Mouse (Mus musculus): ENCODE data around the gene Rab25. TPM values are rescaled to one million over a fixed set of nuclear protein-coding genes. Genes with fewer than 3 reads are reported as not detected.

Gene Rab25
- total and polyA plus RNA-seq, 3 experiments: 0.96 to 1.9 TPM; not detected in 1

GRCm38 (mm10) chr3:88591950-88592731 lies 44.0 kb upstream of the Rab25 start (continued):
- TF ChIP-seq CHD2 (IDR thresholded peaks at IDR 0.05; ENCODE audit: low read length): no peak
- peak; percentile 89 for TF ChIP-seq RAD21 (IDR thresholded peaks at IDR 0.05; ENCODE audit: low read depth, low read length)
- no peak for TF ChIP-seq JUND (IDR thresholded peaks at IDR 0.05; ENCODE audit: low read depth, low read length)
- TF ChIP-seq MAZ (IDR thresholded peaks at IDR 0.05; ENCODE audit: low read depth, low read length): no peak

DNA sequence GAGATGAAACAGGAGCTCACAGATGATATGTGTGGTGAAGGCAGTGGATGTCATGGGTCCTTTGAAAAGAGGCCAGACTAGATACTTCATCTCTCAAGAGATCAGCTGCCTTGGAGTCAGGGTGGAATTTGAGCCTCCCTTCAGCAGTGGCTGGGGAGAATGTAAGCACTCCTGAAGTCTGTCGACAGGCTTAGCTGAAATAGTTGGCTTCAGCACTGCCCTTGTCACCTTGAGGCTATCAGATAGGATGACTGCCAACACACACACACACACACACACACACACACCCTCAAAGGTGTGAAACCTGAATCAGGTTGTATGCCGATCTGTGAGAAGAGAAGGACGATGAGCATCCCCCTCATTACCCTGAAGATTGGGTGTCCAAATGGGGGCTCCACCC lies 42.9 kb upstream of the Rab25 start:
- no peak overlapping the region for H3K4me3 ChIP-seq (ENCODE audit: control insufficient read depth in 1 of 2, insufficient read depth in 1 of 2, low read depth in 2 of 2, low read length in 2 of 2)
- TF ChIP-seq SMC3 (IDR thresholded peaks at IDR 0.05; ENCODE audit: low read depth, low read length): 0 out of 2 replicates have a peak, but pooled peaks have one; percentile 1
- TF ChIP-seq UBTF (IDR thresholded peaks at IDR 0.05; ENCODE audit: borderline replicate concordance, insufficient read depth, low read depth, low read length): no peak
- no peak for TF ChIP-seq EP300 (IDR thresholded peaks at IDR 0.05; ENCODE audit: low read depth in 1 of 2, low read length in 2 of 2)
- no peak for TF ChIP-seq CHD2 (IDR thresholded peaks at IDR 0.05; ENCODE audit: low read length)
- 0 out of 2 replicates have a peak, but pooled peaks have one; percentile 38 for TF ChIP-seq GATA1 (IDR thresholded peaks at IDR 0.05; ENCODE audit: low read depth, low read length)
- no peak for TF ChIP-seq TAL1 (IDR thresholded peaks at IDR 0.05; ENCODE audit: low read length)
- no peak overlapping the region for H3K27ac ChIP-seq (ENCODE audit: control insufficient read depth, low read depth, low read length)
- H3K9me3 ChIP-seq (replicated peaks; ENCODE audit: insufficient read depth, low read length): no peaks in the 10 kb centered on the region
- H3K9ac ChIP-seq (ENCODE audit: control insufficient read depth, low read depth, low read length, poor library complexity, severe bottlenecking): no peak overlapping the region
- peaks cover 4 to 11% of the 10 kb centered on the region in 2 experiments for H3K36me3 ChIP-seq (ENCODE audit: control insufficient read depth in 1 of 2, insufficient read depth in 2 of 2, low read length in 2 of 2)
- no peak for DNase-seq (ENCODE audit: low read depth, low spot score)
- no peaks in the 10 kb centered on the region for H3K27me3 ChIP-seq (ENCODE audit: control insufficient read depth in 1 of 2, insufficient read depth in 2 of 2, low read length in 2 of 2)
- H3K79me2 ChIP-seq (ENCODE audit: control insufficient read depth, insufficient read depth, low read length, poor library complexity): no peaks in the 10 kb centered on the region; the same call in 1 of the 2 replicates
- H3K4me1 ChIP-seq (ENCODE audit: control insufficient read depth in 1 of 2, insufficient read depth in 2 of 2, low read length in 2 of 2): peaks cover 0 to 20% of the 10 kb centered on the region in 2 experiments; a peak in 2 of 4 replicates

GRCm38 (mm10) chr3:88590246-88590645 lies 42.1 kb upstream of the Rab25 start:
- no peak overlapping the region for H3K27ac ChIP-seq (ENCODE audit: control insufficient read depth, low read depth, low read length)
- H3K79me2 ChIP-seq (ENCODE audit: control insufficient read depth, insufficient read depth, low read length, poor library complexity): no peaks in the 10 kb centered on the region; the same call in 1 of the 2 replicates
- no peaks in the 10 kb centered on the region for H3K9me3 ChIP-seq (replicated peaks; ENCODE audit: insufficient read depth, low read length)
- H3K36me3 ChIP-seq (ENCODE audit: control insufficient read depth in 1 of 2, insufficient read depth in 2 of 2, low read length in 2 of 2): peaks cover 4 to 13% of the 10 kb centered on the region in 2 experiments
- H3K4me1 ChIP-seq (ENCODE audit: control insufficient read depth in 1 of 2, insufficient read depth in 2 of 2, low read length in 2 of 2): peaks cover 0 to 20% of the 10 kb centered on the region in 2 experiments; a peak in 2 of 4 replicates
- H3K4me3 ChIP-seq (ENCODE audit: control insufficient read depth in 1 of 2, insufficient read depth in 1 of 2, low read depth in 2 of 2, low read length in 2 of 2): no peak overlapping the region
- TF ChIP-seq JUND (IDR thresholded peaks at IDR 0.05; ENCODE audit: low read depth, low read length) (no peak), EP300 (IDR thresholded peaks at IDR 0.05; ENCODE audit: low read depth in 1 of 2, low read length in 2 of 2) (no peak), TBP (IDR thresholded peaks at IDR 0.05; ENCODE audit: low read depth, low read length) (no peak), UBTF (IDR thresholded peaks at IDR 0.05; ENCODE audit: borderline replicate concordance, insufficient read depth, low read depth, low read length) (no peak), MYB (IDR thresholded peaks at IDR 0.05; ENCODE audit: low read depth, low read length) (no peak), NRF1 (IDR thresholded peaks at IDR 0.05; ENCODE audit: insufficient read depth, low read depth, low read length, poor library complexity, severe bottlenecking) (no peak)
- H3K27me3 ChIP-seq (ENCODE audit: control insufficient read depth in 1 of 2, insufficient read depth in 2 of 2, low read length in 2 of 2): no peaks in the 10 kb centered on the region
- no peak for DNase-seq (ENCODE audit: low read depth, low spot score)
- H3K9ac ChIP-seq (ENCODE audit: control insufficient read depth, low read depth, low read length, poor library complexity, severe bottlenecking): no peak overlapping the region
